Mouse (Mus musculus) limb, embryonic 10.5 days (tissue): Measurements from ENCODE around the gene Epha1. TPM values are rescaled to one million over a fixed set of nuclear protein-coding genes. Genes with fewer than 3 reads are reported as not detected.

Source experiments
- DNase-seq: peaks from one replicate; pipeline ENCODE4 v3.0.0-alpha.2; 2017; ENCODE audit warnings: low spot score
- H3K27ac ChIP-seq: fragments of 300-500 bp; sonication (generic); 2 replicates; pipeline ENCODE4 v1.5.1; 2016; ENCODE audit warnings: mild to moderate bottlenecking
- H3K27me3 ChIP-seq: fragments of 300-500 bp; sonication (generic); 2 replicates; pipeline ENCODE4 v1.6.1; 2016; ENCODE audit warnings: low read depth, mild to moderate bottlenecking; ENCODE audit not compliant: poor library complexity, severe bottlenecking
- H3K36me3 ChIP-seq: fragments of 300-500 bp; sonication (generic); 2 replicates; pipeline ENCODE4 v1.6.1; 2016; ENCODE audit warnings: mild to moderate bottlenecking, moderate library complexity
- H3K4me1 ChIP-seq: fragments of 300-500 bp; sonication (generic); 2 replicates; pipeline ENCODE4 v1.6.1; 2016
- H3K4me3 ChIP-seq: fragments of 300-500 bp; sonication (generic); 2 replicates; pipeline ENCODE4 v1.5.1; 2016; ENCODE audit warnings: mild to moderate bottlenecking, moderate library complexity
- H3K9me3 ChIP-seq: fragments of 300-500 bp; sonication (generic); replicated peaks from 2 replicates; pipeline ENCODE4 v1.6.1; 2016; ENCODE audit warnings: mild to moderate bottlenecking
- WGBS: fragments of 180-500 bp; shearing (Covaris S2); methylation state at CpG from one replicate; pipeline ENCODE4 v1.1.7; 2016; 5-methylcytosine and 5-hydroxymethylcytosine counted together
- polyA plus RNA-seq: library from polyadenylated mRNA; unstranded; fragments of >200 nt; fragmentation: Nextera tagmentation; extraction: Ambion mirVana; gene quantifications from 2 replicates; pipeline ENCODE4 v1.2.1, GENCODE M21; 2016

Epha1 gene
- polyA plus RNA-seq, 1 experiment from 2014 or later: 7.7 TPM

DNA sequence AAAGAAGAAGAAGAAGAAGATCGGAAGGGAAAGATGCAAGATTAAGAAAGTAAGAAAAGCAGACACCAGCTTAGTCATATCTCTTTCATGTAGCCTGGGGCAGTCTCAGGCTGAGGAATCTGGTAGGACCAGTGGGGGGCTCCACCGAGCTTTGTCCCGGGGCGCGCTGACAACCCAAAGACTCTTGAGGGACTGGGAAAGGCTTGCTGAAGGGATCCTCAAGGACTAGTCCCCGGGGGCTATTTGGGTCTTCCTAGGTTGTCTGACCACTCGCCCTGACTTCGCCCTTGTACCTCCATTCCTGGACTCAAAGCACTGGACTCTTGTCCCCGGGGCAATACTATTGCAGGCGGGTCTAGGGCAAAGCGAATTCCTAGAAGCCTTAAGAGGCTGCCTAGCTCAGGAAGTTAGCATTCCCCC is 24.1 kb downstream of the Epha1 start:
- Histone ChIP-seq H3K4me3 (peak overlapping the region; percentile 90), H3K27me3 (no peaks in the 10 kb centered on the region), H3K9me3 (no peaks in the 10 kb centered on the region), H3K27ac (peak overlapping the region; percentile 98), H3K4me1 (peaks cover 30% of the 10 kb centered on the region), H3K36me3 (peaks cover 28% of the 10 kb centered on the region)
- WGBS: 1% methylated on average over 11 of the region's 11 CpGs
- peak; percentile 78 for DNase-seq

DNA sequence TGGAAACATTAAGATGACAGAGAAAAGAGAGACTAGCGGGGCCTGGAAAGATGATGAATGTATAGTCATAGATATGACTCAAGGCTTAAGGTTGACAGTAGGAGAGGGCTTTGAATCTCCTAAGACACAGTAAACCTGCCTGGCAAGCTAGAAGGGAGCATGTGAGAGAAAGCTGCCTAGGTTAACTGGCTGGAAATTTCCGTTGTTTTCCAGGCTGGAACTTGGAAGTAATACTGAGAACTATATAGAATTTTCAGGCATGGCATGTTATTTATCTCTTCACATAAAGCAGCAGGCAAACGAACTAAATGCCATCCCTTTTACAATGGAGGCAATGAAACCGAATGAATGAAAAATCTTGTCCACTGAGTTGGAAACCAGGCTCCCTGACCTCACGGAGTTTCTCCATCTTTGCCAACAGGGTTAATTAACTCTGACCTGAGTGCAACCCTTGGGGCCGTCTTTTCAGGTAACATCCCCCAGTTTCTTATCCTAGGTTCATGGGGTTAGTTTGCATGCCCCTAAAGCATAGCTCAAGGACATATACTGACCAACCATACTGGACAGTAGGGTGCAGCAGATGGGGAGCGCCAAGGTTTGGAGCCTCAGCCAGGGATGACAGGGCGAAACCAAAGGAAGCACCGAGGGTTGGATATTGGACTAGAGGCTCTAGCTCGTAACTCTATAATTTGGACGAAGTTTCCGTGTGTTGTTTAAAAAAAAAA is 24.6 kb downstream of the Epha1 start:
- Histone ChIP-seq H3K27ac (0 out of 2 replicates have a peak overlapping the region, but pooled peaks have one; percentile 27), H3K4me1 (peaks cover 28% of the 10 kb centered on the region)
- DNase-seq: no peak

DNA sequence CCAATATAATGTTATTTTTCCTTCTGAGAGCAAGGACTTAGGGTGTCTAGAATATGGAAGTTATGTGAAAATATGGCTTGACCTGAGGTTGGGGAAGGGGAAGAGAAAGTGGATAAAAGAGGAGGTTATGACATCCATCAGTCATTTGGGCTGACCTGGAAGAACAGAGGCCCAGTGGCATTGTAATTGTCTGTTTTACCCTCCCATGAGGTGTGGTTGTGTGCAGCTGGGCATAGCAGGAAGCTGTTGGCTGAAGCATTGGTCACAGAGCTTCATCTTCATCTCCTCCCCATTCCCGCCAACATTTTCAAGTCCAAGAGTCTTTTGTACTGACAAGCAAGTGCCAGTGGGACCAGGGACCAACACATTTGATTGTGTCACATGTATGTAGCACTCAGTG is 28.8 kb downstream of the Epha1 start:
- Histone ChIP-seq H3K27me3 (no peaks in the 10 kb centered on the region), H3K4me1 (peaks cover 8% of the 10 kb centered on the region), H3K9me3 (no peaks in the 10 kb centered on the region), H3K4me3 (no peak overlapping the region), H3K27ac (no peak overlapping the region), H3K36me3 (no peaks in the 10 kb centered on the region)
- WGBS: 85% methylated on average over 1 of the region's 1 CpGs
- DNase-seq: no peak

More for the DNA sequence above, 24.6 kb downstream of the Epha1 start:
- Histone ChIP-seq H3K4me3 (peak overlapping the region; percentile 90; the same call in 1 of the 2 replicates), H3K27me3 (no peaks in the 10 kb centered on the region), H3K36me3 (peaks cover 23% of the 10 kb centered on the region), H3K9me3 (no peaks in the 10 kb centered on the region)
- 41% methylated on average over 12 of the region's 12 CpGs for WGBS

- Histone ChIP-seq H3K9me3 (no peaks in the 10 kb centered on the region), H3K27ac (no peak overlapping the region), H3K4me1 (peaks cover 1% of the 10 kb centered on the region), H3K4me3 (no peak overlapping the region), H3K36me3 (no peaks in the 10 kb centered on the region), H3K27me3 (no peaks in the 10 kb centered on the region)
- 83% methylated on average over 9 of the region's 9 CpGs for WGBS
- no peak for DNase-seq
Observed at GRCm38 (mm10) chr6:42343361-42344120, 29.5 kb downstream of the Epha1 start.

DNA sequence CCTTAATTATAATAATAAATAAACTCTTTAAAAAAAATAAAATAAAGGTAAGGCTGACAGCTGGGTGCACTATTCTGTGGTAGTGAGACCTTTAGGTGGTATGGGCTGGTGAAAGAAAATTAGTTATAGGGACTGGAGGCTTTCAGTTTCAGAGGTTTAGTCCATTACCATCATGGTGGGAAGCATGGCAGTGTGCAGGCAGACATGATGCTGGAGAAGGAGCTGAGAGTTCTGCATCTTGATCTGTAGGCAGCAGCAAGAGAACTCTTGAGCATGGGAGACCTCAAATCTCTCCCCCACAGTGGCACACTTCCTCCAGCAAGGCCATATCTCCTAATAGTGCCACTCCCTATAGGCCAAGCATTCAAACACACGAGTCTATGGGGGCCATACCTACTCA is 30.9 kb downstream of the Epha1 start:
- Histone ChIP-seq H3K27me3 (no peaks in the 10 kb centered on the region), H3K9me3 (no peaks in the 10 kb centered on the region), H3K4me1 (no peaks in the 10 kb centered on the region), H3K36me3 (no peaks in the 10 kb centered on the region), H3K27ac (no peak overlapping the region), H3K4me3 (no peak overlapping the region)
- no peak for DNase-seq
- WGBS: 81% methylated on average over 1 of the region's 1 CpGs

DNA sequence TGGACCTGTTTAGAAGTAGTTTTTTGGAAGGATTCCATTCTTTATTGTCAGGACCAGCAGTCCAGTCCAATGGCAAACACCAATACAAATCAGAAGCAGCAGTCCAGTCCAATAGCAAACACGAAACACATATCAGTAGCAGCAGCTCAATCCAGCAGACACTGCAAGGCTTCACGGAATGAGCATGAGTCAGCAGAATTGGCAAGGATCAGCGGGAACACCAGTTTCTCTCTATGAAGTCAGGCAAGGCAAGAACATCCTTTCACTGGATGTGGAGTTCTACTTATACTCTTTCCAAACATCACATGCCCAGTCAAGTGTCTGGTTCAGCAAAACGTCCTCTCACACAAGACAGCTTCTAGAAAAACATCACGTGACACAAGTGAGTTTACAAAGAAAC is 33.1 kb downstream of the Epha1 start:
- Histone ChIP-seq H3K27me3 (no peaks in the 10 kb centered on the region), H3K9me3 (no peaks in the 10 kb centered on the region), H3K36me3 (no peaks in the 10 kb centered on the region), H3K4me1 (no peaks in the 10 kb centered on the region), H3K4me3 (no peak overlapping the region), H3K27ac (no peak overlapping the region)
- 87% methylated on average over 5 of the region's 5 CpGs for WGBS
- DNase-seq: no peak

DNA sequence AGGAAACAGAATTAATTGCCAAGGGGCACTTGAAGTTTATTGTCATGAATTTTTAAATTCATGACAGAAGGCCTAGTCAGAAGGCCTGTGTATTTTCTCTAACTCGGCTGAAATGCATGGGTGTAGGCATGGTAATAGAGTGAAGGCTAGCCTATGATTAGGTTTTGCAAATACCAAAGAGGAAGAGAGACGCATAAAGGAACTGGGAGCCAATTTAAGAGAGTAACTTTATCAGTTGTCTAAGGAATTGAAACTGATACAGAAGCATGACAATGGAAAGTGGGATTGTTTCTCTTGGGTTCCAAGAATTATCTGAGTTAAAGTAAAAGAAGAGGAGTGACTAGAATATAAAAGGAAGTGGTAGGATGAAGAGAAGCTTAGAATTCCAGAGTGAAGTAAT is 33.9 kb downstream of the Epha1 start:
- DNase-seq: no peak
- H3K27me3 ChIP-seq: no peaks in the 10 kb centered on the region
- no peak overlapping the region for H3K27ac ChIP-seq
- no peaks in the 10 kb centered on the region for H3K4me1 ChIP-seq
- H3K4me3 ChIP-seq: no peak overlapping the region
- WGBS: 89% methylated on average over 2 of the region's 2 CpGs
- H3K36me3 ChIP-seq: no peaks in the 10 kb centered on the region
- H3K9me3 ChIP-seq: no peaks in the 10 kb centered on the region

- 95% methylated on average over 3 of the region's 3 CpGs for WGBS
- no peaks in the 10 kb centered on the region for H3K27me3 ChIP-seq
Observed at GRCm38 (mm10) chr6:42330946-42331345, 42.1 kb downstream of the Epha1 start.

DNA sequence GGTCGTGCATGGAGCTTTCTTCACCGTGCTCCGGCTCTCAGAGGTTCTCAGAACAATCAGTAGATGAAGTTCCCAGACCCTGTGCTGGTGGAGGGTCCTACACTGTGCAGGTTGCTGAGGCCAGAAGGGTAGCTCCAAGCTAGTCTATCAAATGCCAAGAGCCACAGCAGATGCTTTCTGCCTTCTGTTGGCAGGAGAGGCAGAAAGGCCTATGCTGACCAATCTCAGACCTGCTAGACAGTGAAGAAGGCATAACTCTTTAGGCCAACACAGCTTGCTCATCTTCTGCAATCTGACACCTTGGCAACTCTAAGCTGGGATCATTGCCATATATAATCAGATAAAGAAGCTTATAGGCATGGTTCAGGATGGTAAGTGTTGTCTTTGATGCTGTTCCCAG is 42.9 kb downstream of the Epha1 start:
- no peak overlapping the region for H3K4me3 ChIP-seq
- no peak for DNase-seq
- no peak overlapping the region for H3K27ac ChIP-seq
- 84% methylated on average over 3 of the region's 3 CpGs for WGBS
- H3K36me3 ChIP-seq: no peaks in the 10 kb centered on the region
- H3K9me3 ChIP-seq: no peaks in the 10 kb centered on the region
- H3K27me3 ChIP-seq: no peaks in the 10 kb centered on the region
- H3K4me1 ChIP-seq: no peaks in the 10 kb centered on the region

More at GRCm38 (mm10) chr6:42330946-42331345, 42.1 kb downstream of the Epha1 start:
- Histone ChIP-seq H3K36me3 (no peaks in the 10 kb centered on the region), H3K9me3 (no peaks in the 10 kb centered on the region), H3K4me3 (no peak overlapping the region), H3K4me1 (no peaks in the 10 kb centered on the region), H3K27ac (no peak overlapping the region)
- no peak for DNase-seq

GRCm38 (mm10) chr6:42328757-42329156 is 44.3 kb downstream of the Epha1 start:
- H3K4me1 ChIP-seq: peaks cover 10% of the 10 kb centered on the region
- H3K27me3 ChIP-seq: peaks cover 9% of the 10 kb centered on the region
- no peaks in the 10 kb centered on the region for H3K36me3 ChIP-seq
- H3K9me3 ChIP-seq: no peaks in the 10 kb centered on the region
- 83% methylated on average over 3 of the region's 3 CpGs for WGBS
- no peak for DNase-seq
- no peak overlapping the region for H3K4me3 ChIP-seq
- H3K27ac ChIP-seq: no peak overlapping the region

DNA sequence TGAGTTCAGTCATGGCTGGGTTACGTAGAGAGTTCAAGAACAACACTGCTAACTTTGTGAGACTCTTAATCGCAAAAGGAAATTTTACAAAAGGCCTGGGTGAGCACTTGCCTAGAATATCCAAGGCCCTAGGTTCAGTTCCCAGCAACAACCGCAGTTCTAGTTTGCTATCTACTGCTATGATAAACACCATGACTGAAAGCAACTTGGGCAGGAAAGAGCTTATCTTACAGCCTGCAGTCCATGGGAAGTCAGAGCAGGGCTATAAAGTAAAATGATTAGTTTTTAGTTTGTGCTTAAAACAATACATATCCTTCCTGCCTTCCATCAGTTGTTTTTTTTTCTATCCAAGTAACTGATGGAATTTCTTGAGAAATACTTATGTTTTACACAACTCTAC is 46.6 kb downstream of the Epha1 start:
- Histone ChIP-seq H3K4me3 (no peak overlapping the region), H3K9me3 (no peaks in the 10 kb centered on the region), H3K4me1 (peaks cover 19% of the 10 kb centered on the region), H3K36me3 (no peaks in the 10 kb centered on the region), H3K27ac (no peak overlapping the region), H3K27me3 (peaks cover 32% of the 10 kb centered on the region)
- WGBS: 92% methylated on average over 3 of the region's 3 CpGs
- DNase-seq: no peak

DNA sequence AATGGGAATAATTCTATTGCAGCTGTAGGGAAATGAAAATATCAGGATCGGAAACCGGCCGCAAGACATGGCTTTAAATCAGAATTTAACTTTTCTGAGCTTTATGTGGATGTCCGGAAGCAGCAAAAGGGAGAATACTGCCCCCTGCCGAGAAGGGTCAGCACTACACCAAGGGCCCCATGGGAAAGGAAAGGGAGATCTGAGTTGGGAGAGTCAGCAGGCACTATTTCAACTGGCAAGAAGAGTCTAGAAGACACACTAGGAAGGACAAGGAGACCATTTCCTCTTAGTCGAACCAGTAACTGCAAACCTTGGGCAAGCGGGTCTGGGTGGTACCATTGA is 47.8 kb downstream of the Epha1 start:
- WGBS: 4% methylated on average over 7 of the region's 7 CpGs

DNA sequence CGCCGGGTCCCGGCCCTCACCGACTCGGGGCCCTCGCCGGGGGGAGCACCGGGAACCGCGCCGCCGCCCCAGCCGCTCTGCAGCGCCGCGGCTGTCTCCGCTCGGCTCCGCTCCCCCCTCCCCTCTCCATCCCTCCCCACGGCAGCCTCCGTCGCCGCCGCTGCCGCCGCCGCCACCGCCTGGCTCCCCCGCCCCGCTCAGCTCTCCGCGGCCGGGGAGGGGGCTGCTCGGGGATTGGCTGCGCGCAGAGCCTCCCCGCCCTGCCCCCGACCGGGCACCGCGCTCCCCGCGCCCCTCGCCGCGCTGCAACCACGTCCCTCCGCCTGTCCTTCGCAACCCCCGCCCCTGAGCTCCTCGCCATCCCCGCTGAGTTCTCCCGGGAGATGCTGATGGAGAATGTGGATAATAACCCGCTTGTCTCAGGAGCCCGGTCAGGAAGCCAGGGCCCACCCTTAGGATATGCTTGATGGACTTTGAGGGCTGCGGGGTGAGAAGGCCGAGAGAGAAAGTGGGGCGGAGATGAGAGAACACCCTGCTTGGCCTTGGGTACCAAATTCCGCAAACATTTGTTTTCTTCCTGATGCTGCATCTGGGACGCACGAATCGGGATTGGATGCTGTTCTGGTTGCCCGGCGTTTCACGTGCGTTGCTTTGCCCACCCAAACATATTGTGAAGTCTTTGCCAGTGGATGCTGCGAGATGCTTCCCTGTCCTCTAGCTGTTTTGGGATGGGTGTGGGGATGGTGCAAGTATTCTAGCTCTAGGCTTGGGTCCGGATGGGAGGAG is 48.4 kb downstream of the Epha1 start, which contains the start of gene Fam131b:
Gene Fam131b (minus strand): TSS at position 162 of the 786 bp plus-strand sequence.
- Histone ChIP-seq H3K27me3 (peaks cover 41% of the 10 kb centered on the region), H3K36me3 (no peaks in the 10 kb centered on the region), H3K27ac (peak within 1 kb of the TSS; percentile 80), H3K9me3 (no peaks in the 10 kb centered on the region), H3K4me1 (peaks cover 19% of the 10 kb centered on the region), H3K4me3 (peak within 1 kb of the TSS; percentile 80)
- WGBS: under 1% methylated on average over 48 of the region's 68 CpGs
- peak; percentile 77 for DNase-seq

More for the DNA sequence above, 47.8 kb downstream of the Epha1 start:
- peak overlapping the region; percentile 80 for H3K4me3 ChIP-seq
- H3K36me3 ChIP-seq: no peaks in the 10 kb centered on the region
- peak overlapping the region; percentile 80 for H3K27ac ChIP-seq
- peaks cover 41% of the 10 kb centered on the region for H3K27me3 ChIP-seq
- DNase-seq: peak; percentile 83
- H3K9me3 ChIP-seq: no peaks in the 10 kb centered on the region
- H3K4me1 ChIP-seq: peaks cover 19% of the 10 kb centered on the region
